Mouse (Mus musculus) testis, adult 2 months (tissue): ENCODE data around the gene Il23a.

Experiments used
- CTCF ChIP-seq: fragments of 200-500 bp; IDR thresholded peaks from 2 replicates; pipeline ENCODE4 v1.5.1; 2012; ENCODE audit warnings: low read depth, mild to moderate bottlenecking, inconsistent platforms, low read length, moderate library complexity; ENCODE audit not compliant: control insufficient read depth, insufficient read depth, insufficient replicate concordance
- POLR2A ChIP-seq: fragments of 200-500 bp; IDR thresholded peaks from 2 replicates; pipeline ENCODE4 v1.6.1; 2012; ENCODE audit warnings: low read depth, mild to moderate bottlenecking, inconsistent platforms, low read length, moderate library complexity; ENCODE audit not compliant: control insufficient read depth

DNA sequence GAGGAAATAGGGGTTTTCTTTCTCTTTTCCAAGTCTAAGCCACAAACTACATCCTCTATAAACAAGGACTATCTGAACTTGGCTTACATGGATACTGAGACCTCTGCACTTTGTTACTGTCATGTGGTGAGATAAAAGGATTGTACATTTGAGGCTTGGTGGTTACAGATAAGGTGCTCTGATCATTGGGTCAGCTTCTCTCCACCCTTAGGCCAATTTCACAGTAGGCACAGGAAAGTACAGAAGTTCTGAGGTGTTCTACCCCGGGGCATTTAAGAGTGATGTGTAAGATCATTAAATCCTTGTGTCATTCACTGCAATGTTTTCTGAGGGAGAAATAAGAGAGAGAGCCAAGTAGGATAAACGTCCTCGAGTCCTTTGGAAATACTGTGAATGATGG is 38.0 kb upstream of the Il23a start:
- TF ChIP-seq POLR2A (no peak), CTCF (no peak)
